In the genomic region with DNA sequence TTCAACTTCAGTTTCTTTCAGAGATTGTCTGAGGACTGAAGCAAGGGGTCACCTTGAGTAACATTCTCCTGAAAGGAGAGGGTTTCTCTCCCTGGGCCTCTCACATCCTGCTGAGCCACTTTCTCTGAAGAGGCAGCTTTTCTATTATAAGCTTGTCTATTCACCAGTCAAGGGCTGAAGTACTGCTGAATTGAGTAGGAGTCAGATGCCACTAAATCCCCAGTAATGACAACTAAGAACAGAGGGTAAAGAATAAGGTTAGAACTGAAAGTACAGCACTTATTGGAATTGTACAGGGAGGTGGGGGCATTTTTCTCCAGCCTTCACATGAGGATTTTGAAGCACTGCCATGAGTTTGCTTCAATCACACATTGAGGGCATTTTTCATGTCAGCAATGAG, we compare ENCODE assay signal across 19 mouse cellular contexts. TPM values are rescaled to one million over a fixed set of nuclear protein-coding genes. Genes with fewer than 3 reads are reported as not detected.
DNase-seq lines count a peak whose midpoint lies in the region; ATAC-seq and TF ChIP-seq lines count a peak whose summit lies in the region.
"Had no signal": no experiment of that assay in that cellular context is flagged by ENCODE, and none has a peak within 500 bp of the region (broad histone marks: within the 10 kb centered on the region; RNA-seq: fewer than 3 reads in every experiment).

No protein-coding gene starts in this region.

- TF ChIP-seq POLR2A in cerebellum, adult 2 months (IDR thresholded peaks at IDR 0.05; ENCODE audit: borderline replicate concordance, insufficient read depth, low read length): no peak

- peaks cover 3% of the 10 kb centered on the region; the same call in 1 of the 2 replicates for H3K4me1 ChIP-seq in midbrain, embryonic 11.5 days (ENCODE audit: control insufficient read depth, insufficient read depth, low read length)
- H3K4me1 ChIP-seq in cerebellum, adult 2 months (ENCODE audit: control insufficient read depth, insufficient read depth, low read length): no peaks in the 10 kb centered on the region
- H3K4me1 ChIP-seq: limb, embryonic 12.5 days had no signal

- no peak overlapping the region for H3K4me2 ChIP-seq in midbrain, embryonic 11.5 days
- H3K4me2 ChIP-seq: hindbrain, embryonic 14.5 days; limb, embryonic 12.5 days had no signal

- no peak overlapping the region for H3K4me3 ChIP-seq in midbrain, embryonic 11.5 days (ENCODE audit: low read depth, low read length)
- H3K4me3 ChIP-seq in cerebellum, adult 2 months (replicated peaks; ENCODE audit: insufficient read depth, low read depth, low read length): no peak overlapping the region
- H3K4me3 ChIP-seq: gastrocnemius, adult 2 months; heart, adult 2 months; layer of hippocampus, adult 2 months; limb, embryonic 12.5 days had no signal

- H3K9me3 ChIP-seq in midbrain, embryonic 11.5 days (ENCODE audit: control insufficient read depth, low read length): no peaks in the 10 kb centered on the region
- H3K9me3 ChIP-seq: limb, embryonic 12.5 days had no signal

- H3K9ac ChIP-seq in midbrain, embryonic 11.5 days (ENCODE audit: low read length): no peak overlapping the region
- H3K9ac ChIP-seq: hindbrain, embryonic 14.5 days; limb, embryonic 12.5 days had no signal

- peak; percentile 79 for ATAC-seq in midbrain, embryonic 11.5 days (ENCODE audit: low FRiP score)
- ATAC-seq: intestine, embryonic 16.5 days had no signal

- DNase-seq in heart, adult 11 months: peak; percentile 48
- DNase-seq in heart, adult 18-20 months: no peak
- peak; percentile 18 for DNase-seq in NIH3T3 (ENCODE audit: low read depth)
- peak; percentile 50 for DNase-seq in embryo, embryonic 10.5 days (ENCODE audit: low spot score)
- peak; percentile 84 for DNase-seq in midbrain, embryonic 11.5 days (ENCODE audit: low spot score, missing footprints)
- no peak for DNase-seq in ovary, postnatal 10 days (ENCODE audit: low spot score)
- DNase-seq in kidney, adult 11 months: no peak
- no peak for DNase-seq in cerebellum, adult 2 months
- DNase-seq: adrenal gland, adult 2 months; cerebellum, adult 8-10 months; gastrocnemius, adult 2 months; heart, adult 2 months had no signal

- no peak for TF ChIP-seq CTCF in cerebellum, adult 2 months (IDR thresholded peaks at IDR 0.05; ENCODE audit: borderline replicate concordance, insufficient read depth, low read depth, low read length)

- no peaks in the 10 kb centered on the region for H3K27me3 ChIP-seq in midbrain, embryonic 11.5 days (ENCODE audit: control insufficient read depth, insufficient read depth, low read length)
- H3K27me3 ChIP-seq in cerebellum, adult 2 months (ENCODE audit: control insufficient read depth, insufficient read depth, low read length): no peaks in the 10 kb centered on the region
- H3K27me3 ChIP-seq: limb, embryonic 12.5 days had no signal

- H3K36me3 ChIP-seq in midbrain, embryonic 11.5 days (ENCODE audit: control insufficient read depth, insufficient read depth, low read length): no peaks in the 10 kb centered on the region
- H3K36me3 ChIP-seq: limb, embryonic 12.5 days had no signal

- no peak overlapping the region for H3K27ac ChIP-seq in midbrain, embryonic 11.5 days (ENCODE audit: low read depth, low read length)
- H3K27ac ChIP-seq in cerebellum, adult 2 months (ENCODE audit: insufficient read depth, low read length): no peak overlapping the region
- H3K27ac ChIP-seq: gastrocnemius, adult 2 months; heart, adult 2 months; hindbrain, embryonic 14.5 days; kidney, postnatal 0 days; layer of hippocampus, adult 2 months; limb, embryonic 12.5 days had no signal

RNA-seq across cellular contexts. Expression of gene Macc1, which starts 19.3 kb away (rescaled TPM):
- total RNA-seq in heart, adult 18-20 months (2021): not detected
- polyA plus RNA-seq in midbrain, embryonic 11.5 days (2014; fragmentation: Nextera tagmentation; extraction: Ambion mirVana): 0.05 and 0.17 TPM in 2 replicates
- not detected in 2 replicates for polyA plus RNA-seq in cerebellum, adult 2 months (2012; rRNA removed)
- total RNA-seq: adrenal gland, adult 2 months; gastrocnemius, adult 2 months; heart, adult 2 months; layer of hippocampus, adult 2 months had no signal
- polyA plus RNA-seq: adrenal gland, adult 2 months; heart, adult 2 months; hindbrain, embryonic 14.5 days; neural tube, embryonic 14.5 days; spleen, adult 2 months had no signal

Comparison
In these comparisons a context has a peak if more than half of its experiments do, and no peak if none do; other contexts are left out.
1. DNase-seq: peak in heart, adult 11 months (single experiment), NIH3T3 (single experiment), embryo, embryonic 10.5 days (single experiment) and midbrain, embryonic 11.5 days (single experiment); none in heart, adult 18-20 months (0 of 2), ovary, postnatal 10 days (single experiment), kidney, adult 11 months (single experiment) and cerebellum, adult 2 months (0 of 2).